Mouse (Mus musculus) intestine, embryonic 16.5 days (tissue): ENCODE measurements around the gene Bcar1. TPM values are rescaled to one million over a fixed set of nuclear protein-coding genes. Genes with fewer than 3 reads are reported as not detected.
A peak's percentile ranks its signal among the peaks of the same experiment; 100 is the strongest.

ENCODE experiments used
- ATAC-seq: fragments of 200-750 bp; cut with Nextera tagmentation; 2 replicates; pipeline ENCODE4 v1.8.0; 2017; ENCODE audit warnings: moderate TSS enrichment, moderate library complexity
- H3K27ac ChIP-seq: fragments of 300-500 bp; sonication (generic); 2 replicates; pipeline ENCODE4 v1.5.1; 2014; ENCODE audit warnings: mild to moderate bottlenecking, low read length
- H3K27me3 ChIP-seq: fragments of 300-500 bp; sonication (generic); replicated peaks from 2 replicates; pipeline ENCODE4 v1.6.1; 2014; ENCODE audit warnings: low read length, control low read depth, mixed read lengths; ENCODE audit not compliant: control insufficient read depth, insufficient read depth
- H3K36me3 ChIP-seq: fragments of 300-500 bp; sonication (generic); 2 replicates; pipeline ENCODE4 v1.6.1; 2014; ENCODE audit warnings: low read length, control low read depth; ENCODE audit not compliant: control insufficient read depth, insufficient read depth
- H3K4me1 ChIP-seq: fragments of 300-500 bp; sonication (generic); 2 replicates; pipeline ENCODE4 v1.6.1; 2014; ENCODE audit warnings: low read length, control low read depth, mixed read lengths; ENCODE audit not compliant: control insufficient read depth, insufficient read depth
- H3K4me2 ChIP-seq: fragments of 300-500 bp; sonication (generic); 2 replicates; pipeline ENCODE4 v1.6.1; 2014; ENCODE audit warnings: low read depth, low read length, control low read depth
- H3K4me3 ChIP-seq: fragments of 300-500 bp; sonication (generic); 2 replicates; pipeline ENCODE4 v1.5.1; 2014; ENCODE audit warnings: mild to moderate bottlenecking, low read length
- H3K9ac ChIP-seq: fragments of 300-500 bp; sonication (generic); 2 replicates; pipeline ENCODE4 v1.6.1; 2014; ENCODE audit warnings: low read depth, low read length
- H3K9me3 ChIP-seq: fragments of 300-500 bp; sonication (generic); 2 replicates; pipeline ENCODE4 v1.6.1; 2016; ENCODE audit warnings: low read length, control low read depth; ENCODE audit not compliant: control insufficient read depth
- WGBS: fragments of 180-500 bp; shearing (Covaris S2); extraction: QIAGEN DNeasy Blood & Tissue Kit; methylation state at CpG from one replicate; pipeline ENCODE4 v1.1.7; 2014; 5-methylcytosine and 5-hydroxymethylcytosine counted together
- polyA plus RNA-seq: library from polyadenylated mRNA; unstranded; fragments of >200 nt; fragmentation: Nextera tagmentation; extraction: Ambion mirVana; gene quantifications from 2 replicates; pipeline ENCODE4 v1.2.1, GENCODE M21; 2015

The Bcar1 gene
- 44.6 and 48.5 TPM in 2 replicates for polyA plus RNA-seq

- Histone ChIP-seq H3K27me3 (no peaks in the 10 kb centered on the region), H3K4me3 (peak within 1 kb of the TSS; percentile 89), H3K4me2 (peak within 1 kb of the TSS; percentile 85), H3K4me1 (peaks cover 74% of the 10 kb centered on the region), H3K9me3 (no peaks in the 10 kb centered on the region), H3K9ac (peak within 1 kb of the TSS; percentile 97), H3K36me3 (no peaks in the 10 kb centered on the region), H3K27ac (peak within 1 kb of the TSS; percentile 82)
- WGBS, result 11% methylated on average over 39 of the region's 40 CpGs
- peak; percentile 18 for ATAC-seq
These were observed at the start of gene Bcar1 for GRCm38 (mm10) chr8:111743792-111744696. Bcar1 (minus strand) TSS chr8:111743809.

GRCm38 (mm10) chr8:111789639-111790038 lies 46.0 kb upstream of the Bcar1 start:
- no peak overlapping the region for H3K9ac ChIP-seq
- H3K27ac ChIP-seq, result no peak overlapping the region
- no peaks in the 10 kb centered on the region for H3K27me3 ChIP-seq
- ATAC-seq, result no peak
- no peak overlapping the region for H3K4me2 ChIP-seq
- H3K4me1 ChIP-seq, result peaks cover 18% of the 10 kb centered on the region
- no peaks in the 10 kb centered on the region for H3K36me3 ChIP-seq
- no peak overlapping the region for H3K4me3 ChIP-seq
- no peaks in the 10 kb centered on the region for H3K9me3 ChIP-seq

GRCm38 (mm10) chr8:111789200-111789599 lies 45.6 kb upstream of the Bcar1 start:
- Histone ChIP-seq H3K36me3 (no peaks in the 10 kb centered on the region), H3K27ac (no peak overlapping the region), H3K4me2 (no peak overlapping the region), H3K9me3 (no peaks in the 10 kb centered on the region), H3K27me3 (no peaks in the 10 kb centered on the region), H3K9ac (no peak overlapping the region), H3K4me1 (peaks cover 14% of the 10 kb centered on the region), H3K4me3 (no peak overlapping the region)
- no peak for ATAC-seq
- 60% methylated on average over 4 of the region's 4 CpGs for WGBS

- peaks cover 11% of the 10 kb centered on the region for H3K4me1 ChIP-seq
- H3K4me3 ChIP-seq, result no peak overlapping the region
- H3K36me3 ChIP-seq, result no peaks in the 10 kb centered on the region
- H3K9ac ChIP-seq, result no peak overlapping the region
- no peak for ATAC-seq
- H3K4me2 ChIP-seq, result no peak overlapping the region
- H3K27ac ChIP-seq, result no peak overlapping the region
- H3K9me3 ChIP-seq, result no peaks in the 10 kb centered on the region
- WGBS, result 78% methylated on average over 3 of the region's 3 CpGs
- H3K27me3 ChIP-seq, result no peaks in the 10 kb centered on the region
These were observed 44.9 kb upstream of the Bcar1 start for GRCm38 (mm10) chr8:111788497-111788896.

- Histone ChIP-seq H3K9ac (0 out of 2 replicates have a peak overlapping the region, but pooled peaks have one; percentile 25), H3K27ac (0 out of 2 replicates have a peak overlapping the region, but pooled peaks have one; percentile 2), H3K27me3 (no peaks in the 10 kb centered on the region), H3K4me2 (no peak overlapping the region), H3K4me3 (no peak overlapping the region), H3K36me3 (no peaks in the 10 kb centered on the region), H3K4me1 (peaks cover 11% of the 10 kb centered on the region), H3K9me3 (no peaks in the 10 kb centered on the region)
- no peak for ATAC-seq
- WGBS, result 70% methylated on average over 5 of the region's 5 CpGs
These were observed 44.5 kb upstream of the Bcar1 start for GRCm38 (mm10) chr8:111788085-111788484.

- Histone ChIP-seq H3K36me3 (no peaks in the 10 kb centered on the region), H3K27me3 (no peaks in the 10 kb centered on the region), H3K4me3 (no peak overlapping the region), H3K4me1 (peaks cover 7% of the 10 kb centered on the region), H3K4me2 (no peak overlapping the region), H3K9ac (peak overlapping the region; percentile 25; the same call in 1 of the 2 replicates), H3K27ac (0 out of 2 replicates have a peak overlapping the region, but pooled peaks have one; percentile 2), H3K9me3 (no peaks in the 10 kb centered on the region)
- ATAC-seq, result no peak; the same call in 1 of the 2 replicates
- WGBS, result 47% methylated on average over 4 of the region's 4 CpGs
These were observed 44.1 kb upstream of the Bcar1 start for GRCm38 (mm10) chr8:111787683-111788082.

- Histone ChIP-seq H3K27me3 (no peaks in the 10 kb centered on the region), H3K36me3 (no peaks in the 10 kb centered on the region), H3K4me1 (peaks cover 7% of the 10 kb centered on the region), H3K4me2 (no peak overlapping the region), H3K4me3 (no peak overlapping the region), H3K27ac (no peak overlapping the region), H3K9ac (no peak overlapping the region), H3K9me3 (no peaks in the 10 kb centered on the region)
- 60% methylated on average over 13 of the region's 13 CpGs for WGBS
- ATAC-seq, result no peak
These were observed 43.3 kb upstream of the Bcar1 start for GRCm38 (mm10) chr8:111786701-111787588.

GRCm38 (mm10) chr8:111786116-111786515 lies 42.5 kb upstream of the Bcar1 start:
- Histone ChIP-seq H3K4me3 (no peak overlapping the region), H3K9me3 (no peaks in the 10 kb centered on the region), H3K4me1 (peaks cover 7% of the 10 kb centered on the region), H3K27ac (no peak overlapping the region), H3K4me2 (no peak overlapping the region), H3K9ac (no peak overlapping the region), H3K27me3 (no peaks in the 10 kb centered on the region), H3K36me3 (no peaks in the 10 kb centered on the region)
- ATAC-seq, result no peak
- WGBS, result 93% methylated on average over 2 of the region's 2 CpGs
